Mouse (Mus musculus) heart, adult 2 months (tissue): ENCODE data around the gene Fbxo40. TPM values are rescaled to one million over a fixed set of nuclear protein-coding genes. Genes with fewer than 3 reads are reported as not detected.

Experiments
- DNase-seq, 2 experiments: peaks; one replicate each; pipeline ENCODE4 v3.0.0; 2021
- H3K27ac ChIP-seq: fragments of 200-600 bp; 2 replicates; pipeline ENCODE4 v1.8.1; 2022
- H3K27me3 ChIP-seq: fragments of 200-500 bp; 2 replicates; pipeline ENCODE4 v1.6.1; 2012; ENCODE audit warnings: mild to moderate bottlenecking, low read length, inconsistent platforms, mixed read lengths; ENCODE audit not compliant: control insufficient read depth, insufficient read depth
- H3K36me3 ChIP-seq: fragments of 200-500 bp; 2 replicates; pipeline ENCODE4 v1.6.1; 2012; ENCODE audit warnings: low read length, inconsistent platforms; ENCODE audit not compliant: control insufficient read depth, insufficient read depth
- H3K4me1 ChIP-seq: fragments of 200-500 bp; 2 replicates; pipeline ENCODE4 v1.6.1; 2011; ENCODE audit warnings: low read length; ENCODE audit not compliant: control insufficient read depth, insufficient read depth
- H3K4me3 ChIP-seq: fragments of 200-600 bp; 2 replicates; pipeline ENCODE4 v1.8.1; 2022
- H3K79me2 ChIP-seq: fragments of 200-500 bp; replicated peaks from 2 replicates; pipeline ENCODE4 v1.6.1; 2012; ENCODE audit warnings: mild to moderate bottlenecking, inconsistent platforms, low read length, moderate library complexity, mixed read lengths; ENCODE audit not compliant: control insufficient read depth, insufficient read depth
- H3K9ac ChIP-seq: fragments of 200-500 bp; 2 replicates; pipeline ENCODE4 v1.6.1; 2012; ENCODE audit warnings: low read depth, mild to moderate bottlenecking, control low read depth, inconsistent platforms, low read length, mixed read lengths
- CTCF ChIP-seq: fragments of 200-600 bp; IDR thresholded peaks from 2 replicates; pipeline ENCODE4 v1.8.1; 2022; ENCODE audit warnings: antibody characterized with exemption, mild to moderate bottlenecking, moderate library complexity
- EP300 ChIP-seq: fragments of 200-500 bp; IDR thresholded peaks from 2 replicates; pipeline ENCODE4 v1.6.1; 2011; ENCODE audit warnings: low read depth, low read length, control low read depth; ENCODE audit not compliant: insufficient read depth
- POLR2A ChIP-seq: fragments of 200-500 bp; IDR thresholded peaks from 2 replicates; pipeline ENCODE4 v1.6.1; 2011; ENCODE audit warnings: mild to moderate bottlenecking, low read depth, low read length, control low read depth; ENCODE audit not compliant: insufficient read depth
- WGBS: fragments of 180-500 bp; shearing (Covaris S2); methylation state at CpG from one replicate; pipeline ENCODE4 v1.1.7; 2018; 5-methylcytosine and 5-hydroxymethylcytosine counted together
- intact Hi-C: fragments of 180-260 bp; cut with DNase I; formaldehyde crosslinking; loops from one replicate; pipeline ENCODE4 v1.15.1; 2025
- polyA plus RNA-seq: library from polyadenylated mRNA; depleted of rRNA; stranded (reverse); fragments of >200 nt; gene quantifications from 2 replicates; pipeline ENCODE4 v1.2.3, GENCODE M21; 2012
- total RNA-seq, 2 experiments: library from RNA; stranded (reverse); gene quantifications; 2 replicates each; pipeline ENCODE4 v1.2.3; 2021

The Fbxo40 gene
- total and polyA plus RNA-seq, 3 experiments: 66.5 to 211 (median 191) TPM

DNA sequence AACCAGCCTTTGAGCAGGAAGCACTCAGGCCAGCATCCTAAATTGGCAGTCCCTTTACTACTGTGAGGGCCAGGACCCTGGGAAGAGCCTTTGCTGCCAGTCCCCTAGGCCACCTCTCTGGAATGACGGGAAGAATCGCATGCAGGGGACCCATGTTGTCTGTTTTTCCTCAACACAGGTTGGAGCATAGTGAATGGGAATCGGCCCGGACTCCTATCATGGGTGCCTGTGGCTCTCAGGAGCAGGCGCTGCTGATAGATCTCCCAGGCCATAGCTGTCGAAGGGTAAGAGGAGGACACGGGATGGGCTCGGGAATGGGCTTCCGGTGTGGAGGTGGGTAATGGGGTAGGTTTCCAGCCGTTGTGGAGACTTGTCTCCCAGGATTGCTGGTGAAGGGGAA lies 58.9 kb downstream of the Fbxo40 start:
- Histone ChIP-seq H3K9ac (no peak overlapping the region), H3K27ac (no peak overlapping the region), H3K4me3 (no peak overlapping the region), H3K4me1 (peaks cover 10% of the 10 kb centered on the region), H3K27me3 (no peaks in the 10 kb centered on the region), H3K79me2 (no peaks in the 10 kb centered on the region), H3K36me3 (peaks cover 5% of the 10 kb centered on the region)
- WGBS: 95% methylated on average over 10 of the region's 10 CpGs
- no peak for DNase-seq
- no peak for TF ChIP-seq EP300
- TF ChIP-seq CTCF: no peak
- TF ChIP-seq POLR2A: no peak
- intact Hi-C loops: loop anchor here (5.0 kb wide), 1 partner anchor 54 kb away; the partner anchor contains the start of genes Eaf2 and Golgb1

DNA sequence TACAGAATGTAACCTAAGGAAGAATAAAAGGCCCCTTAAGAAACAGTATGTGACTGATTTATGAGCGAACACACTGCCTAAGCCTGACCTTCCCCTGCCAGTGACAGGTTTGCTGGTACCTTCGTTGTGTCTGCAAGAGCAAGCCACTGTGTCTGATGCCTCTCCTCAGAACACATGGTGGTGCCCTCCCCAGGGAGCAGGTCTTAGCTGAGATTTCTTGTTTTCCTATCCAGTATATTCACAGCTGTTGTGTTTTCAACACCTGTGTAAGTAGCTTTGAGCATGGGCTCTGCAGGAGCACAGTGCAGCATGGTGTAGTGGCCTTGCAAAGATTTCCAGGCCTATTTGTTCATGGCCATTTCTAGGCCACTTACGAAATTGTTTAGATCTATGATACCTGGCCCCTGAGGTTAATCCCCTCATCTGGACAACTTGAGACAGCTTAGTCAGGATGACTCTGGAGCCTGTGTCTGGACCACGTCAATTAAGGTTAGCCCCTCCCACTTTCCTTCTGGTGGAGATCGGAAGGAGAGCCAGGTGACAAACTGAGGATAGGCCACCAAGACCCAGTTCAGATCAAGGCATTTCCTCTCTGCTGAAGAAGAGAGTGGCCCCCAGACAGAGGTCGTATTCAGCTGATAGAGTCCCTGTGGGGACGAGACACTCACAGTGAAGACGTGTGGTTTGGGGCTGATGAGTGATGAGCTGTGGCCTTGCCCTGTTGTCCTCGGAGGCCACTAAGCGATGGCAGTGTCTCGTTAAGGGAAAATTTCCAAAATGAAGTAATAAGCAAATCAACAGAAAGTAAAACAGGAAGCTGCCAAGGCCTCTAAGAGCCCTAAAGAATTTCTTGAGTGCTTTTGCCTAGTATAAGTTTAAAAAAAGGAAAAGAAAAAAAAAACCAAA lies 59.8 kb downstream of the Fbxo40 start:
- no peak overlapping the region for H3K4me3 ChIP-seq
- H3K36me3 ChIP-seq: peaks cover 5% of the 10 kb centered on the region
- TF ChIP-seq POLR2A (no peak), CTCF (no peak), EP300 (no peak)
- H3K27ac ChIP-seq: no peak overlapping the region
- H3K9ac ChIP-seq: no peak overlapping the region
- intact Hi-C loops: loop anchor here (5.0 kb wide), 1 partner anchor 53 kb away; the partner anchor contains the start of genes Eaf2 and Golgb1
- no peaks in the 10 kb centered on the region for H3K79me2 ChIP-seq
- no peaks in the 10 kb centered on the region for H3K27me3 ChIP-seq
- DNase-seq: no peak
- peaks cover 6% of the 10 kb centered on the region for H3K4me1 ChIP-seq
- WGBS: 70% methylated on average over 11 of the region's 11 CpGs

DNA sequence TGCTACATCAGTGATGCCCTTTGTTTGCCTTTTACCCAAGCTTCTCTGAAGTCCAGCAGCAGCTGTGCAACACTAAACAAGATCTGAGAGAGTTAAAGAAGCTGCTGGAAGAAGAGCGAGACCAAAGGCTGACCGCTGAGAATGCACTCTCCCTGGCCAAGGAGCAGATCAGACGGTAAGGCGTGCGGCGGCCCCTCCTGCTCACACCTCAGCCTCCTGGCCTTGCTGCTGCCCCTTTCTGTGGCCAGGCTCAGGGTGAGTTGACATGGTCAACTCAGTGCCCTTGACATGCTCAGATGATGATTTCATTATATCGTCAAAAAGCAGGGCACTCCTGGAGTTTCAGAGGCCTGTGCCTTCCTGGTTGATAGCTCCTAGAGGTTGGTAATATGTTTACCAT lies 61.1 kb downstream of the Fbxo40 start:
- Histone ChIP-seq H3K79me2 (no peaks in the 10 kb centered on the region), H3K9ac (no peak overlapping the region), H3K36me3 (peaks cover 5% of the 10 kb centered on the region), H3K27me3 (no peaks in the 10 kb centered on the region), H3K4me1 (peaks cover 5% of the 10 kb centered on the region), H3K4me3 (no peak overlapping the region), H3K27ac (no peak overlapping the region)
- DNase-seq: no peak
- intact Hi-C loops: no loop called here
- WGBS: 95% methylated on average over 7 of the region's 7 CpGs
- TF ChIP-seq CTCF (no peak), POLR2A (no peak), EP300 (no peak)

DNA sequence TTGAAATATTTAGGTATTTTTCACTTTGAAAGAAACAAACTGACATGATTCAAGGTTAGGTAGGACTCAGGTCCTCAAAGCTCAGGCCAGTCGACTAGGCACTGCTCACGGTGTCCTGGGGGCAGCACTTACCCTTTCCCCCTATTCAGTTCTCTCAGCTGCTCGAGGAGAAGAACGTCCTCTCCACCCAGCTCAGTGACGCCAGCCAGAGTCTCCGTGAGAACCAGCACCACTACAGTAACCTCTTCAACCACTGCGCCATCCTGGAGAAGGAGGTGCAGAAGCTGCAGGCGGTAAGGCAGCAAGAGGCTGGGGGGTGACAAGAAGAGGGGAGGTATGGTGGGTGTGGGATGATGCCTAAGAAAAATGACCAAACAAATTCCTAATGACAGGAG lies 62.2 kb downstream of the Fbxo40 start:
- intact Hi-C loops: no loop called here
- H3K36me3 ChIP-seq: no peaks in the 10 kb centered on the region
- 93% methylated on average over 8 of the region's 8 CpGs for WGBS

DNA sequence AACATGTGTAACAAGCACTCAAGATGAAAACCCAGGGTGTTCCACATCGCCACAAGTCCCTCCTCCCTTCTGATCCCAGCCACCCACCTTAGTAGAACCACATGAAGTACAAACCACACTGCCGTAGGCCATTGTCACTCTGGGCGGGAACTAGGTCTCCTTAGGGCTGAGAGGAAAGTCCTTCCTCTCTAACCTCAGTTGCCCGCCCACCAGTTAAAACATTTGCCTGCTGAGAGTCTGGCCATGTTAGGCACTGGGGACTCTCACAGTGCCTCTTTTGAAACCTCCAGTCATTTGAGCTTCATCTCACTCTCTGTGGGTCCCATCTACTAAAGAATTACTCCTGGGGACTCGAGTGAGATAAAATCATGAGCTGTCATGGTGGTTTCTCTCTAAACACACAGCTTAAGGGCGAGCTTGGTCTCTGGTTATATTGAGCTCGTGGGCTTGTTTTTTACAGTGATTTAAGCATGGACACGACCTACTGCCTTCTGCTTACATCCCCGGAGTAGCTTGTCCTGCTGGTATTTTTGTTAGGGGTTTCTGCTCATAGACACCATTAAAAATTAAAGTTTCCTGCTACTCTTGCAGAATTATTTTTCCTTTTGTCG lies 62.7 kb downstream of the Fbxo40 start:
- Histone ChIP-seq H3K4me1 (no peaks in the 10 kb centered on the region), H3K9ac (no peak overlapping the region), H3K27me3 (no peaks in the 10 kb centered on the region), H3K4me3 (no peak overlapping the region), H3K27ac (no peak overlapping the region), H3K79me2 (no peaks in the 10 kb centered on the region), H3K36me3 (no peaks in the 10 kb centered on the region)
- TF ChIP-seq POLR2A (no peak), CTCF (no peak), EP300 (no peak)
- intact Hi-C loops: no loop called here
- 91% methylated on average over 10 of the region's 10 CpGs for whole genome bisulfite sequencing
- no peak for DNase-seq

More for the DNA sequence above, 62.2 kb downstream of the Fbxo40 start:
- no peak for DNase-seq
- Histone ChIP-seq H3K9ac (no peak overlapping the region), H3K4me1 (no peaks in the 10 kb centered on the region), H3K27ac (no peak overlapping the region), H3K27me3 (no peaks in the 10 kb centered on the region), H3K4me3 (no peak overlapping the region), H3K79me2 (no peaks in the 10 kb centered on the region)
- TF ChIP-seq CTCF (no peak), POLR2A (no peak), EP300 (no peak)
